Mouse (Mus musculus) kidney, adult 2 months (tissue): ENCODE data around the gene Cdx2.

ENCODE experiments used
- CTCF ChIP-seq: fragments of 200-500 bp; conservative IDR thresholded peaks from 2 replicates; pipeline ENCODE4 v1.5.1; 2011; ENCODE audit warnings: low read depth, mild to moderate bottlenecking, control low read depth, low read length, moderate library complexity, mixed read lengths; ENCODE audit not compliant: insufficient read depth, insufficient read length
- POLR2A ChIP-seq: fragments of 200-500 bp; IDR thresholded peaks from one replicate; pipeline ENCODE4 v1.6.1; 2011; ENCODE audit warnings: low read depth, low read length, control low read depth

DNA sequence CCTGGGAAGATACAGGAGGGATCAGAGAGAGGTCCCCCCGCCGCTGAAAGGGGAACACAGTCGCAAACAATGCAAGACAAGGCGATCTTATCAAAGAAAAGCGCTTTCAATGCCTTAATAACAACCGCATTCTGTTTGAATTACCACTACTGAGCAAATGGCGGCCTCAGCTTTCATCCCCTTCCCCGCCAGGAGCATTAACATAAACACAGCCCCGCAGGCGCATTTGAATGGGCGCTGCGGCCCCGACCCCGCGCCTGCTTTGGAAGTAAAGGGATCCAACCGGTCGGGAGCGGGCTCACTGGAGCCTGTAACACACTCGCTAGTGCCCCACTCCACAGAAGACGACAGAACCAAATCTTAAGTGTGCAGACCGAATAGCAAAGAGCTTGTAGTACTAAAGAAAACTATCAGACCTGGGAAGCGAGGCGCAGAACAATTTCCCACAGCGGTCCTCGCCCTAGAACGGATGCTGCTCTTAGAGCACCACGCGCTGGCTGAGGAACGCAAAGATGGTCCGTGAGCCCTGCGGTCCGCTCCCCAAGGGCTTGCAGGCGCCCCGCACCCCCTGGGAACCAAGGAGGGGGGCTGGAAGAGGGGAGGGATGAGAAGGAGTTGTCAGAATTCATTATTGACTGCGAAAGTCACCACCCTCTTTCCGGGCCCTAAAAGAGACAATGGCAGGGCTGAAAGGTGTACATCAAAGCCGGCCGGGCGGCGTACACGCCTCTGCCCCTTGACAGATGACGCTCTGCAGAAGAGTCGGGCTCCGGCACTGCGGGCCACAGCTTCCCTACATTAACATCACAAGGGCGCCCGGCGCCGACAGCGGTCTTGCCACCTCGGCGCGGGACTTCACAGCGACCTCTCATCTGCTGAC is 2.6 kb downstream of the Cdx2 start:
- TF ChIP-seq POLR2A (no peak), CTCF (no peak)
